Mouse (Mus musculus): ENCODE results near the gene Gm20671. TPM values are rescaled to one million over a fixed set of nuclear protein-coding genes. Genes with fewer than 3 reads are reported as not detected.

Gm20671 gene
- polyA plus RNA-seq, 1 experiment: 0.06 TPM

GRCm38 (mm10) chr5:32778168-32778567 lies 48.7 kb downstream of the Gm20671 start:
- TF ChIP-seq FOSL1 (IDR thresholded peaks at IDR 0.05; ENCODE audit: insufficient read depth, low read length, poor library complexity, severe bottlenecking) (no peak), USF1 (IDR thresholded peaks at IDR 0.05; ENCODE audit: low read depth) (no peak), CEBPB (IDR thresholded peaks at IDR 0.05; ENCODE audit: low read depth) (no peak), MAX (IDR thresholded peaks at IDR 0.05) (no peak), MYOD1 (IDR thresholded peaks at IDR 0.05; ENCODE audit: control insufficient read depth, insufficient read length, low read depth) (no peak), MYOG (IDR thresholded peaks at IDR 0.05; ENCODE audit: control insufficient read depth, extremely low read depth, insufficient read length) (no peak), CTCF (IDR thresholded peaks at IDR 0.05; ENCODE audit: control insufficient read depth, insufficient read depth, insufficient read length) (no peak)
- Histone ChIP-seq H3K36me3 (ENCODE audit: control insufficient read depth, insufficient read depth) (peaks cover 2% of the 10 kb centered on the region), H3K4me3 (ENCODE audit: insufficient read depth, poor library complexity, severe bottlenecking) (no peak overlapping the region), H3K79me2 (ENCODE audit: control insufficient read depth, insufficient read depth) (no peaks in the 10 kb centered on the region), H3ac (ENCODE audit: control insufficient read depth, insufficient read length, low read depth) (no peak overlapping the region), H3K79me3 (ENCODE audit: low read depth) (no peaks in the 10 kb centered on the region), H3K27me3 (ENCODE audit: control insufficient read depth, insufficient read depth, insufficient read length) (no peaks in the 10 kb centered on the region)

GRCm38 (mm10) chr5:32772361-32772760 lies 54.5 kb downstream of the Gm20671 start:
- no peaks in the 10 kb centered on the region for H3K79me2 ChIP-seq (ENCODE audit: control insufficient read depth, insufficient read depth)
- H3K79me3 ChIP-seq (ENCODE audit: low read depth): no peaks in the 10 kb centered on the region
- H3K36me3 ChIP-seq (ENCODE audit: control insufficient read depth, insufficient read depth): peaks cover 3% of the 10 kb centered on the region
- H3K27me3 ChIP-seq (ENCODE audit: control insufficient read depth, insufficient read depth, insufficient read length): no peaks in the 10 kb centered on the region
- no peak overlapping the region for H3K4me3 ChIP-seq (ENCODE audit: insufficient read depth, poor library complexity, severe bottlenecking)
- H3ac ChIP-seq (ENCODE audit: control insufficient read depth, insufficient read length, low read depth): no peak overlapping the region
- no peak for TF ChIP-seq MAX (IDR thresholded peaks at IDR 0.05)
- no peak for TF ChIP-seq FOSL1 (IDR thresholded peaks at IDR 0.05; ENCODE audit: insufficient read depth, low read length, poor library complexity, severe bottlenecking)
- TF ChIP-seq CTCF (IDR thresholded peaks at IDR 0.05; ENCODE audit: control insufficient read depth, insufficient read depth, insufficient read length): no peak
- no peak for TF ChIP-seq MYOD1 (IDR thresholded peaks at IDR 0.05; ENCODE audit: control insufficient read depth, insufficient read length, low read depth)
- no peak for TF ChIP-seq MYOG (IDR thresholded peaks at IDR 0.05; ENCODE audit: control insufficient read depth, extremely low read depth, insufficient read length)
- no peak for TF ChIP-seq USF1 (IDR thresholded peaks at IDR 0.05; ENCODE audit: low read depth)
- no peak for TF ChIP-seq CEBPB (IDR thresholded peaks at IDR 0.05; ENCODE audit: low read depth)

GRCm38 (mm10) chr5:32767636-32768373 lies 59.1 kb downstream of the Gm20671 start:
- no peak overlapping the region for H3K4me3 ChIP-seq (ENCODE audit: insufficient read depth, poor library complexity, severe bottlenecking)
- H3ac ChIP-seq (ENCODE audit: control insufficient read depth, insufficient read length, low read depth): no peak overlapping the region
- no peaks in the 10 kb centered on the region for H3K79me3 ChIP-seq (ENCODE audit: low read depth)
- TF ChIP-seq FOSL1 (IDR thresholded peaks at IDR 0.05; ENCODE audit: insufficient read depth, low read length, poor library complexity, severe bottlenecking): no peak
- TF ChIP-seq CTCF (IDR thresholded peaks at IDR 0.05; ENCODE audit: control insufficient read depth, insufficient read depth, insufficient read length): no peak
- TF ChIP-seq CEBPB (IDR thresholded peaks at IDR 0.05; ENCODE audit: low read depth): no peak
- no peak for TF ChIP-seq MYOD1 (IDR thresholded peaks at IDR 0.05; ENCODE audit: control insufficient read depth, insufficient read length, low read depth)
- no peak for TF ChIP-seq MYOG (IDR thresholded peaks at IDR 0.05; ENCODE audit: control insufficient read depth, extremely low read depth, insufficient read length)
- no peak for TF ChIP-seq MAX (IDR thresholded peaks at IDR 0.05)
- no peak for TF ChIP-seq USF1 (IDR thresholded peaks at IDR 0.05; ENCODE audit: low read depth)
- H3K36me3 ChIP-seq (ENCODE audit: control insufficient read depth, insufficient read depth): no peaks in the 10 kb centered on the region
- no peaks in the 10 kb centered on the region for H3K79me2 ChIP-seq (ENCODE audit: control insufficient read depth, insufficient read depth)
- no peaks in the 10 kb centered on the region for H3K27me3 ChIP-seq (ENCODE audit: control insufficient read depth, insufficient read depth, insufficient read length)

GRCm38 (mm10) chr5:32767004-32767403 lies 59.9 kb downstream of the Gm20671 start:
- H3K27me3 ChIP-seq (ENCODE audit: control insufficient read depth, insufficient read depth, insufficient read length): no peaks in the 10 kb centered on the region
- no peak overlapping the region for H3K4me3 ChIP-seq (ENCODE audit: insufficient read depth, poor library complexity, severe bottlenecking)
- no peaks in the 10 kb centered on the region for H3K79me3 ChIP-seq (ENCODE audit: low read depth)
- no peak overlapping the region for H3ac ChIP-seq (ENCODE audit: control insufficient read depth, insufficient read length, low read depth)
- TF ChIP-seq MYOD1 (IDR thresholded peaks at IDR 0.05; ENCODE audit: control insufficient read depth, insufficient read length, low read depth) (no peak), CTCF (IDR thresholded peaks at IDR 0.05; ENCODE audit: control insufficient read depth, insufficient read depth, insufficient read length) (no peak), FOSL1 (IDR thresholded peaks at IDR 0.05; ENCODE audit: insufficient read depth, low read length, poor library complexity, severe bottlenecking) (no peak), MYOG (IDR thresholded peaks at IDR 0.05; ENCODE audit: control insufficient read depth, extremely low read depth, insufficient read length) (no peak), USF1 (IDR thresholded peaks at IDR 0.05; ENCODE audit: low read depth) (no peak), MAX (IDR thresholded peaks at IDR 0.05) (no peak), CEBPB (IDR thresholded peaks at IDR 0.05; ENCODE audit: low read depth) (no peak)
- no peaks in the 10 kb centered on the region for H3K79me2 ChIP-seq (ENCODE audit: control insufficient read depth, insufficient read depth)
- no peaks in the 10 kb centered on the region for H3K36me3 ChIP-seq (ENCODE audit: control insufficient read depth, insufficient read depth)

- Histone ChIP-seq H3K4me3 (ENCODE audit: insufficient read depth, poor library complexity, severe bottlenecking) (no peak overlapping the region), H3K36me3 (ENCODE audit: control insufficient read depth, insufficient read depth) (no peaks in the 10 kb centered on the region), H3ac (ENCODE audit: control insufficient read depth, insufficient read length, low read depth) (no peak overlapping the region), H3K79me2 (ENCODE audit: control insufficient read depth, insufficient read depth) (no peaks in the 10 kb centered on the region), H3K79me3 (ENCODE audit: low read depth) (no peaks in the 10 kb centered on the region), H3K27me3 (ENCODE audit: control insufficient read depth, insufficient read depth, insufficient read length) (no peaks in the 10 kb centered on the region)
- TF ChIP-seq MYOG (IDR thresholded peaks at IDR 0.05; ENCODE audit: control insufficient read depth, extremely low read depth, insufficient read length) (no peak), USF1 (IDR thresholded peaks at IDR 0.05; ENCODE audit: low read depth) (no peak), CEBPB (IDR thresholded peaks at IDR 0.05; ENCODE audit: low read depth) (no peak), CTCF (IDR thresholded peaks at IDR 0.05; ENCODE audit: control insufficient read depth, insufficient read depth, insufficient read length) (no peak), MAX (IDR thresholded peaks at IDR 0.05) (no peak), FOSL1 (IDR thresholded peaks at IDR 0.05; ENCODE audit: insufficient read depth, low read length, poor library complexity, severe bottlenecking) (no peak), MYOD1 (IDR thresholded peaks at IDR 0.05; ENCODE audit: control insufficient read depth, insufficient read length, low read depth) (no peak)
Measured at GRCm38 (mm10) chr5:32761566-32762140, 65.3 kb downstream of the Gm20671 start.
